Mouse (Mus musculus) stomach, embryonic 16.5 days (tissue): Measurements from ENCODE around the gene Ppp2r2c. TPM values are rescaled to one million over a fixed set of nuclear protein-coding genes. Genes with fewer than 3 reads are reported as not detected.
"Not testable (repeated sequence)": the region's sequence is repeated elsewhere in the genome, so short reads cannot be mapped to it uniquely, and the experiment has no call there.

Experiments used
- ATAC-seq: fragments of 200-750 bp; cut with Nextera tagmentation; 2 replicates; pipeline ENCODE4 v1.8.0; 2017; ENCODE audit warnings: moderate number of reproducible peaks, moderate TSS enrichment; ENCODE audit not compliant: insufficient read depth, low FRiP score
- H3K27ac ChIP-seq: fragments of 300-500 bp; sonication (generic); 2 replicates; pipeline ENCODE4 v1.5.1; 2014; ENCODE audit warnings: low read length
- H3K27me3 ChIP-seq: fragments of 300-500 bp; sonication (generic); 2 replicates; pipeline ENCODE4 v1.6.1; 2014; ENCODE audit warnings: low read length, control low read depth, mixed read lengths; ENCODE audit not compliant: control insufficient read depth, insufficient read depth
- H3K36me3 ChIP-seq: fragments of 300-500 bp; sonication (generic); 2 replicates; pipeline ENCODE4 v1.6.1; 2014; ENCODE audit warnings: low read length; ENCODE audit not compliant: control insufficient read depth, insufficient read depth
- H3K4me1 ChIP-seq: fragments of 300-500 bp; sonication (generic); 2 replicates; pipeline ENCODE4 v1.6.1; 2014; ENCODE audit warnings: low read length, control low read depth, mixed read lengths; ENCODE audit not compliant: control insufficient read depth, insufficient read depth
- H3K4me2 ChIP-seq: fragments of 300-500 bp; sonication (generic); 2 replicates; pipeline ENCODE4 v1.6.1; 2014; ENCODE audit warnings: low read depth, low read length, mixed read lengths
- H3K4me3 ChIP-seq: fragments of 300-500 bp; sonication (generic); replicated peaks from 2 replicates; pipeline ENCODE4 v1.5.1; 2014; ENCODE audit warnings: mild to moderate bottlenecking, low read length
- H3K9ac ChIP-seq: fragments of 300-500 bp; sonication (generic); 2 replicates; pipeline ENCODE4 v1.6.1; 2014; ENCODE audit warnings: low read length
- H3K9me3 ChIP-seq: fragments of 300-500 bp; sonication (generic); replicated peaks from 2 replicates; pipeline ENCODE4 v1.6.1; 2016; ENCODE audit warnings: low read length, control low read depth; ENCODE audit not compliant: control insufficient read depth
- WGBS: fragments of 180-500 bp; shearing (Covaris S2); extraction: QIAGEN DNeasy Blood & Tissue Kit; methylation state at CpG from one replicate; pipeline ENCODE4 v1.1.7; 2014; 5-methylcytosine and 5-hydroxymethylcytosine counted together
- polyA plus RNA-seq: library from polyadenylated mRNA; unstranded; fragments of >200 nt; fragmentation: Nextera tagmentation; extraction: Ambion mirVana; gene quantifications from 2 replicates; pipeline ENCODE4 v1.2.1, GENCODE M21; 2015

Gene Ppp2r2c
- polyA plus RNA-seq, 1 experiment from 2014 or later = 0.63 TPM

DNA sequence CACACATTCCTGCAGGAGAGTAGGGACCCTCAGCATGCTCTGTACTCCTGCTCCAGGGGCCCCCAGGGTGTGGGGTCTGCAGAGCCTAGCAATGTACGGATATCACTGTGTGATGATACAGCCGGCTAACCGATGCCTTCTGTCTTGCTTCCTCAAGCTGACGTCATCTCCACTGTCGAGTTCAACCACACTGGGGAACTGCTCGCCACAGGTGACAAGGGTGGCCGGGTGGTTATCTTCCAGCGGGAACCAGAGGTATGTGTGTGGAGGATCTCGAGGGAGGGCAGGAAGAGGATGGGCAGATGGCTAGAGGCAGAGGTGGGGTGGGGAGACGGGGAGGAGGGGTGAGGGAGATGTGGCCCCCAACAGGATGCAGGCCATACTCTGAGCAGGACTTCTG is 54.5 kb downstream of the Ppp2r2c start:
- Histone ChIP-seq H3K4me3 (no peak overlapping the region), H3K36me3 (no peaks in the 10 kb centered on the region), H3K27ac (no peak overlapping the region), H3K4me1 (no peaks in the 10 kb centered on the region), H3K4me2 (no peak overlapping the region), H3K27me3 (no peaks in the 10 kb centered on the region), H3K9me3 (no peaks in the 10 kb centered on the region), H3K9ac (no peak overlapping the region)
- WGBS = 67% methylated on average over 10 of the region's 10 CpGs
- ATAC-seq = no peak

DNA sequence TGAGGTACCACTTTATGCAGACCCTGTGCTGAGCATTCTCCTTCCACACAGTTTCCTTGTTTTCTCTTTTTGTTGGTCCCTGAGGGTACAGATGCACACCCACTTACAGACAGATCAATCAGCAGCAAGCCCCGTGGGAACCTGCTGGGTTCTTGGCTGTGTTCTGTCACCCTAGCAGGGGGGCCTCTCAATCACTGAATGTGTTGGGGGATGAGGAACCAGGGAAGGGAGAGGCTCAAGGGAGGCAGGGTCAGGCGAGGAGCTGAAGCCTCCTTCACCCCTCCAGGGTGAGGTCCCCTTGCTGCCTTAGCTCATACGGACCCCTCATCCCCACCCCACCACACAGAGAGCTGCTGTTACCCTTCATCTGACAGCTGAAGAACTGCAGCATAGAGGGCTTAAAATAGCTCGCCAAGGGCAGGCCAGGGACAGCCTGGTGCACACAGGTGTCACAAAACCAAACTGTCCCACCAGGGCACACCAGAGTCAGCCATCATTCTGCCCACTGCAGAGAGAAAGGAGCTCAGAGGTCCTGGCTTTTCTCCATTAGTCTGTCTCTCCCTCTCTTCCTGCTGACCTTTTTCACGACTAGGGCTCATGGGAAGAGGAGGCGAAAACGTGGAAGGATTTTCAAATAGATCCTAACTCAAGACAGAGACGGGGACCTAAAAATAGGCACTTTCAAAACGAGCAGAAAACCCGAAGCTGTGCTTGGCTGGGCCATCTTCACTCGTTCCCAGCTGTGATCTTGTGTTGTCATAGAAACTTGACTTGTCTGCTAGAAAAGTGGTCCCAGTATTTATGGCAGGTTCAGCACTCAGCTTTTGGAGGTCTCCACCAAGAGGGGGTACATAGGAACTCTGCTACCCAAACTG is 55.8 kb downstream of the Ppp2r2c start:
- Histone ChIP-seq H3K4me2 (no peak overlapping the region), H3K27ac (no peak overlapping the region), H3K4me1 (no peaks in the 10 kb centered on the region), H3K36me3 (no peaks in the 10 kb centered on the region), H3K9me3 (no peaks in the 10 kb centered on the region), H3K9ac (no peak overlapping the region), H3K4me3 (no peak overlapping the region), H3K27me3 (no peaks in the 10 kb centered on the region)
- ATAC-seq = no peak
- 33% methylated on average over 11 of the region's 11 CpGs for WGBS

DNA sequence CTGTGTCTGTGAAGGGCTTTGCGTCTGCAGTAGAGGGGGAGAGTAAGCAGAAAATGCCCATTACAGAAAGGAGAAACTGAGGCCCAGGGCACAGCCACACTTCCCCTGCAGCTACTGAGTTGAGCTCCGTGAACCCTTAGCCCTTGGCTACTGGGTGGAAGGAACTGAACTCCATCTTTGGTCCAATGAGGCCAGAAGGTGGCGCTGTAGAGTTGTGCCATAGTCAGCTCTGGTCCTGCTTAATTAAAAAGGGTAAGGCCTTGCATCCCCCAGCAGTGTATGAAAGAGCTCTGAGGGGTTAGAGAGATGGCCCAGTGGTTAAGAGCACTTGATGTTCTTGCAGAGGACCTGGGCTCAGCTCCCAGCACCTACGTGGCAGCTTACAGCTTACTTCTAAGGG is 60.4 kb downstream of the Ppp2r2c start:
- WGBS = 46% methylated on average over 4 of the region's 4 CpGs

DNA sequence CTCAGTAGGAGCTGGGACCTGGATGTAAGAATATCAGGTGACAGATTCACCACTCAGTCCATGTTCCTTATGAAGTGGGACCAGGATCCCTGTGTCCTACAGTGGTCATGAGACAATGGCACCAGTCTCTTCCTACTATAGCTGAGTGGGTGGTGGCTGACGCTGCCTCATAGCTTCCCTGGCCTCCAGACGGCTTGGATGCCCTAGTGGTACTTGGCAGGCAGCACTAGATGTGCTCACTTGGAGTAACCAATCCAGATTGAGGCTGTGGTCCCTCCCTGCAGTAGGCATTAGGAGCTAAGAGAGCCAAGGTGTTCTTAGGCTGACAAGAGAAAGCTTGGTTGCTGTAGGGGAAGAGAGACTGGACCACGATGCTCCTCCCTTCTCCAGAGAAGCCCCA is 61.1 kb downstream of the Ppp2r2c start:
- ATAC-seq = no peak
- H3K36me3 ChIP-seq = no peaks in the 10 kb centered on the region
- H3K9me3 ChIP-seq = no peaks in the 10 kb centered on the region
- no peak overlapping the region for H3K9ac ChIP-seq
- H3K4me3 ChIP-seq = no peak overlapping the region
- no peaks in the 10 kb centered on the region for H3K4me1 ChIP-seq
- WGBS = 66% methylated on average over 3 of the region's 3 CpGs
- no peak overlapping the region for H3K27ac ChIP-seq
- H3K4me2 ChIP-seq = no peak overlapping the region
- no peaks in the 10 kb centered on the region for H3K27me3 ChIP-seq

More for the DNA sequence above, 60.4 kb downstream of the Ppp2r2c start:
- Histone ChIP-seq H3K4me3 (no peak overlapping the region), H3K27ac (no peak overlapping the region), H3K4me1 (no peaks in the 10 kb centered on the region), H3K36me3 (no peaks in the 10 kb centered on the region), H3K9ac (no peak overlapping the region), H3K9me3 (no peaks in the 10 kb centered on the region), H3K4me2 (no peak overlapping the region), H3K27me3 (no peaks in the 10 kb centered on the region)
- no peak for ATAC-seq

DNA sequence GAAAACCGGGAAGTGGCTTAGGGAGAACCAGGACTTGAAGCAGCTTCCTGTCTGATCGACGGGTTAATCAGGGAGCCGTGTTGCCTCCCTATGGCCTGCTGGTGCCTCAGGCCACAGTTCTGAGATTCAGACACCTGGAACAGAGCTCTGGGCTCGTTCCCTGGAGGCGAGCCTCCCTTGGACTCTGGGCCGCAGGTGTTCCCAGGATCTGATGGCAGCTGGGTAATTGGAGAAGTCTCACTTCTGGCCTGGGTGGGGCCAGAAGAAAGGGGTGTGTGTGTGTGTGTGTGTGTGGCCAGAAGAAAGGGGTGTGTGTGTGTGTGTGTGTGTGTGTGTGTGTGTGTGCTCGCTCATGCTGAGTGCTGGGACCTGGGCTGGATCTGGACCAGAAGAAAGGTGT is 65.1 kb downstream of the Ppp2r2c start:
- Histone ChIP-seq H3K4me2 (no peak overlapping the region), H3K27ac (no peak overlapping the region), H3K36me3 (no peaks in the 10 kb centered on the region), H3K4me3 (no peak overlapping the region), H3K9ac (no peak overlapping the region), H3K4me1 (no peaks in the 10 kb centered on the region), H3K9me3 (no peaks in the 10 kb centered on the region), H3K27me3 (no peaks in the 10 kb centered on the region)
- WGBS = 42% methylated on average over 7 of the region's 8 CpGs
- ATAC-seq = peak; percentile 41; the same call in 1 of the 2 replicates

DNA sequence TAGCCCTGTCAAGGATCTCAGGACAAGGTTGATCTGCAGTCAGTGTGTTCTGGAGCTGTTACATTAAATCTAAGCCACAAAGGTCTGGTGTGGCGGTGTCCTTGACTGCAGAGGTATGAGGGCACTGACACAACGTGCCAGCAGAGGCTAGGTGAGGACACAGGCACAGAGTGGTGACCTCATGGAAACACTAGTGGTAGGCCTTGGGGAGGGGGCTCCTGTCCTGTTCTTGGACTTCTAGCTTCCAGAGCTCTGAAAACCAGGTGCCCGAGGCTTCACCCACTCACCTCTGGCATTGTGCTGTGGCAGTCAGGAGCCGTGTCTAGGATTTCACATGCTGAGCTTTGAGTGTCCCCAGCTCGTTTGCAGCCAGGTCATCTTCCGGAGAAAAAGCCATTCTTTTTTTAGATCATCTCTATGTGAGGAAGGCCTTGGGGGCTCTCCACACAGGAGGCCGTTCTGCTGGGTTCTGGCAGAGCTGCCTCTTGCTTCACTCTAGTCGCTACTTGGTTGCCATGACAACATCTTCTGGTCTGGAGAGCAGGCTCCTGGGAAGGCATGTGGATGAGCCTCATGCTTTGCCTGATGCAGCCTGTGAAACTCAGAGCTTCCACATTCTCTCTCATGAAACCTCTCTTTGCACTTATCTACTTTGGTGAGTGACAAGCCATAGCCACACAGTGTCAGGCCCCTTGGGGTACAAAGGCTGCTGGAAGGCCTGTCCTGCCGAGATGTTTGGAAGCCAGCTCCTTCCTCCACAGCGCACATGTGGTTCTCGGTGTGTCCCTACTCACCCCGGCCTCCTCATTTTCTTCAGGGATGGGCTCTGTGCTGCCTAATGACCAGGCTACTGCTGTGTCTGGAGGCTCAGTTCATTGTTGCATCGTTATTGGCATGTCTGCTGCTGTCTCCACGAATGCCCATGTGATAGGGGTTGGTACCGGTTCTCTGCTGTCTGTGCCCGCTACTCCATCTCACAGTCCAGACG is 67.5 kb downstream of the Ppp2r2c start:
- Histone ChIP-seq H3K27me3 (no peaks in the 10 kb centered on the region), H3K9ac (no peak overlapping the region), H3K27ac (no peak overlapping the region), H3K9me3 (no peaks in the 10 kb centered on the region), H3K36me3 (no peaks in the 10 kb centered on the region), H3K4me2 (no peak overlapping the region), H3K4me1 (no peaks in the 10 kb centered on the region), H3K4me3 (no peak overlapping the region)
- no peak for ATAC-seq
- 69% methylated on average over 17 of the region's 17 CpGs for WGBS

DNA sequence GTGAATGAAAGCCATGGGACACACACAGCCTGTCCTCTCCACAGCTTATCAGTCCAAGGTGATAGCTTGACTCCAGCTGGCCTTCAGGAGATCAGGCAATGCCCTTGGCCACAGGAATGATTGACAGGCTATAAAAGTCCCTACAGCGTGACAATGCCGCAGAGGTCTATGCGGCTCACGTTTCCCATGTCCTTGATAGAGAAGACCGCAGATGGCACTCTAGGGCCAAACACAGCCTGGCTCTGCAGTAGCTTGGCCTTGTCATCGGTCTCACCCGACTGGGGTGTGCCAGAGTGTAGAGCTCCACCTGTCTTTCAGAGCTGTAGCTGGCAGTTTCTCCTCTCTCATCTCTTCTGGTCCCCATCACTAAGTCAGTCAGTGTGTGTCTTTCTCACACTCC is 68.2 kb downstream of the Ppp2r2c start:
- Histone ChIP-seq H3K4me1 (no peaks in the 10 kb centered on the region), H3K4me3 (no peak overlapping the region), H3K27me3 (no peaks in the 10 kb centered on the region), H3K4me2 (no peak overlapping the region), H3K27ac (no peak overlapping the region), H3K36me3 (no peaks in the 10 kb centered on the region), H3K9ac (no peak overlapping the region), H3K9me3 (no peaks in the 10 kb centered on the region)
- ATAC-seq = no peak
- 77% methylated on average over 7 of the region's 7 CpGs for WGBS

DNA sequence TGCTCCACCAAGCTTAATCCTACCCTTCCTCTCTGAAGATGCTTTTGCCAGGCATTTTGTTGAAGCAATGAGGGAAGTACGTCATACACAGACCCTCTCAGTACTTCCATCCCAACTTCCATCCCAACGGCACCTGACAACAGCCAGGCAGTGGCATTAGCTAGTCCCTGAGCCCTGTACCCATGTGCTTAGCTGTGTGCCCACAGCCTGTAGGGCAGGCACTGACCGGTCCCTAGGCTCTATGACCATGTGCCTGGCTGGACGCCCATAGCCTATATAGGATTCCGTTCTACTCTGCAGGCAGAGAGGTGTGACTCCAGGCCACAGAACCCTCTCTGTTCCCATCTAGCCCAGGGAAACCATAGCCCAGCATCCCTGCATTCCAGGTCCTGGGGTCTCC is 69.7 kb downstream of the Ppp2r2c start:
- Histone ChIP-seq H3K27ac (no peak overlapping the region), H3K9ac (no peak overlapping the region), H3K4me2 (no peak overlapping the region), H3K9me3 (no peaks in the 10 kb centered on the region), H3K4me3 (no peak overlapping the region), H3K27me3 (no peaks in the 10 kb centered on the region), H3K4me1 (no peaks in the 10 kb centered on the region), H3K36me3 (no peaks in the 10 kb centered on the region)
- no peak for ATAC-seq
- WGBS = 87% methylated on average over 5 of the region's 5 CpGs

DNA sequence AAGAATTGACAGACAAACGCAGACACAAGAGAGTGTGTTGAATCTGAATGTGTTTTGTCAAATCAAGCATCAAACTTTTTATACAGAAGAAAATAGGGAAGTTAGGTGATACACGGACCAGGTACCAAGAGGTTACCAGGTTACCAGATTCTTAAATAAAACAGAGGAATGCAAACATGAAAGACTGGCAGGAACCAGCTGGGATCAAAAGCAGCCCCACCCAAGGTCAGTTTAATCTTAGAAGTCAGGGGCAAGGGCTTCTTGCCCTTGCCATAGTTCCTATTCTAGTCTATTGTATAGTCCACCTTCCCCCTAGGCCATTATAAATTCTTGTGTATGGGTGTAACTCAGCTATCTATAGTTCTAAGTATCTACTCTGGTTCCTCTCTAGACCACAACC is 70.7 kb downstream of the Ppp2r2c start:
- H3K9ac ChIP-seq, H3K4me1 ChIP-seq, H3K4me3 ChIP-seq, H3K27ac ChIP-seq, H3K36me3 ChIP-seq, H3K9me3 ChIP-seq, H3K4me2 ChIP-seq, H3K27me3 ChIP-seq, ATAC-seq: not testable (repeated sequence)
- 50% methylated on average over 2 of the region's 2 CpGs for WGBS
